Mouse (Mus musculus): ENCODE results near the gene Gdpd3. TPM values are rescaled to one million over a fixed set of nuclear protein-coding genes. Genes with fewer than 3 reads are reported as not detected.

The Gdpd3 gene
- total and polyA plus RNA-seq, 3 experiments = 1.3 to 1.6 (median 1.5) TPM

GRCm38 (mm10) chr7:126776598-126777057 is 10.5 kb downstream of the Gdpd3 start, which contains the start of gene Ypel3 (continued):
- peak; percentile 61 for TF ChIP-seq NRF1 (IDR thresholded peaks at IDR 0.05; ENCODE audit: low read depth, low read length)
- TF ChIP-seq USF2 (conservative IDR thresholded peaks at IDR 0.05; ENCODE audit: low read depth, low read length) = no peak
- no peak for TF ChIP-seq KAT2A (IDR thresholded peaks at IDR 0.05; ENCODE audit: insufficient replicate concordance, low read length)
- no peak; the same call in 1 of the 2 replicates for TF ChIP-seq BHLHE40 (IDR thresholded peaks at IDR 0.05; ENCODE audit: low read depth, low read length)
- TF ChIP-seq MAZ (IDR thresholded peaks at IDR 0.05; ENCODE audit: low read depth, low read length) = 0 out of 2 replicates have a peak, but pooled peaks have one; percentile 48
- TF ChIP-seq MAX (IDR thresholded peaks at IDR 0.05; ENCODE audit: low read length) = no peak

GRCm38 (mm10) chr7:126777476-126777875 is 11.3 kb downstream of the Gdpd3 start:
- Histone ChIP-seq H3K4me2 (ENCODE audit: insufficient read depth, low read depth, poor library complexity, severe bottlenecking) (peak overlapping the region; percentile 62), H3K4me3 (replicated peaks in 1 of 3; ENCODE audit: low read depth in 2 of 3, low read length in 2 of 3, poor library complexity in 1 of 3) (peak overlapping the region; percentile 70 to 89 (median 77)), H3K9me3 (replicated peaks; ENCODE audit: low read length) (peaks cover 5% of the 10 kb centered on the region), H3K9ac (ENCODE audit: insufficient read depth, low read depth) (peak overlapping the region; percentile 100), H3K36me3 (replicated peaks in 1 of 2; ENCODE audit: control insufficient read depth in 1 of 2, insufficient read depth in 1 of 2, low read length in 1 of 2) (peaks cover 35 to 59% of the 10 kb centered on the region in 2 experiments), H3K79me2 (replicated peaks; ENCODE audit: control insufficient read depth, extremely low read depth, insufficient read depth, poor library complexity, severe bottlenecking) (peaks cover 2% of the 10 kb centered on the region; the same call in 1 of the 2 replicates), H3K4me1 (ENCODE audit: control insufficient read depth in 1 of 2, insufficient read depth in 2 of 2) (peaks cover 14 to 76% of the 10 kb centered on the region in 2 experiments), H3K27me3 (replicated peaks) (no peaks in the 10 kb centered on the region), H3K27ac (ENCODE audit: insufficient read depth, low read depth) (peak overlapping the region; percentile 61)
- peak; percentile 74 for DNase-seq (ENCODE audit: extremely low read depth)
- no peak for TF ChIP-seq MYC (IDR thresholded peaks at IDR 0.05; ENCODE audit: low read depth, low read length)
- TF ChIP-seq E2F4 (IDR thresholded peaks at IDR 0.05; ENCODE audit: insufficient replicate concordance, low read depth, low read length) = no peak
- 0 out of 2 replicates have a peak, but pooled peaks have one; percentile 24 for TF ChIP-seq ELF1 (IDR thresholded peaks at IDR 0.05; ENCODE audit: low read depth, low read length)
- no peak for TF ChIP-seq ZKSCAN1 (IDR thresholded peaks at IDR 0.05; ENCODE audit: borderline replicate concordance, low read depth, low read length)
- TF ChIP-seq TCF12 (IDR thresholded peaks at IDR 0.05; ENCODE audit: low read depth, low read length) = peak; percentile 56; the same call in 1 of the 2 replicates
- no peak for TF ChIP-seq USF2 (conservative IDR thresholded peaks at IDR 0.05; ENCODE audit: low read depth, low read length)
- peak; percentile 78 for TF ChIP-seq IRF4 (IDR thresholded peaks at IDR 0.05; ENCODE audit: low read depth, low read length)
- 0 out of 2 replicates have a peak, but pooled peaks have one; percentile 54 for TF ChIP-seq MAZ (IDR thresholded peaks at IDR 0.05; ENCODE audit: low read depth, low read length)
- TF ChIP-seq MAX (IDR thresholded peaks at IDR 0.05; ENCODE audit: low read length) = 0 out of 2 replicates have a peak, but pooled peaks have one; percentile 34
- no peak for TF ChIP-seq CHD2 (IDR thresholded peaks at IDR 0.05; ENCODE audit: low read length)
- peak; percentile 34; the same call in 1 of the 2 replicates for TF ChIP-seq MEF2A (IDR thresholded peaks at IDR 0.05; ENCODE audit: borderline replicate concordance, low read depth, low read length)
- TF ChIP-seq ETS1 (conservative IDR thresholded peaks at IDR 0.05; ENCODE audit: low read depth, low read length) = peak; percentile 79
- TF ChIP-seq JUND (conservative IDR thresholded peaks at IDR 0.05; ENCODE audit: low read depth, low read length) = 0 out of 2 replicates have a peak, but pooled peaks have one; percentile 23
- 0 out of 2 replicates have a peak, but pooled peaks have one; percentile 16 for TF ChIP-seq TBP (conservative IDR thresholded peaks at IDR 0.05; ENCODE audit: low read depth, low read length)
- no peak for TF ChIP-seq ZNF384 (IDR thresholded peaks at IDR 0.05; ENCODE audit: low read depth, low read length)
- TF ChIP-seq CTCF (conservative IDR thresholded peaks at IDR 0.05 in 1 of 2, IDR thresholded peaks at IDR 0.05 in 1 of 2; ENCODE audit: low read depth in 2 of 2, low read length in 2 of 2) = no peak
- TF ChIP-seq BHLHE40 (IDR thresholded peaks at IDR 0.05; ENCODE audit: low read depth, low read length) = peak; percentile 22; the same call in 1 of the 2 replicates
- in situ Hi-C loops (cut with MboI; ENCODE audit: low pct_ligation_motif_present, low pct_unique_long_range_greater_than_20kb, low sequenced_read_pairs) = no loop called here
- dilution Hi-C loops (cut with MboI; ENCODE audit: extremely low pct_ligation_motif_present, extremely low pct_unique_long_range_greater_than_20kb, low sequenced_read_pairs) = no loop called here

Data from CH12.LX (cell line).